Mouse (Mus musculus): Measurements from ENCODE around the gene Rab7b.

Rab7b gene

GRCm38 (mm10) chr1:131738760-131739159 is 50.3 kb downstream of the Rab7b start:
- DNase-seq (ENCODE audit: low spot score): no peak

GRCm38 (mm10) chr1:131739481-131740160 is 51.1 kb downstream of the Rab7b start:
- DNase-seq (ENCODE audit: low spot score): no peak

- peak; percentile 51 for DNase-seq (ENCODE audit: low spot score)
These were observed 55.5 kb downstream of the Rab7b start, which contains the start of gene Slc26a9 for GRCm38 (mm10) chr1:131743868-131744464. Gene Slc26a9 (plus strand): TSS chr1:131744022.

- no peak for DNase-seq (ENCODE audit: low spot score)
These were observed 56.9 kb downstream of the Rab7b start for GRCm38 (mm10) chr1:131745391-131745790.

GRCm38 (mm10) chr1:131747761-131748160 is 59.3 kb downstream of the Rab7b start:
- DNase-seq (ENCODE audit: low spot score): no peak

- DNase-seq (ENCODE audit: low spot score): no peak
These were observed 60.1 kb downstream of the Rab7b start for GRCm38 (mm10) chr1:131748636-131749035.

GRCm38 (mm10) chr1:131749706-131750545 is 61.4 kb downstream of the Rab7b start:
- DNase-seq (ENCODE audit: low spot score): peak; percentile 70

- DNase-seq (ENCODE audit: low spot score): peak; percentile 59
These were observed 62.8 kb downstream of the Rab7b start for GRCm38 (mm10) chr1:131751181-131751890.

- no peak for DNase-seq (ENCODE audit: low spot score)
These were observed 63.4 kb downstream of the Rab7b start for GRCm38 (mm10) chr1:131751891-131752311.

GRCm38 (mm10) chr1:131754212-131754829 is 65.8 kb downstream of the Rab7b start:
- no peak for DNase-seq (ENCODE audit: low spot score)

GRCm38 (mm10) chr1:131754916-131755315 is 66.4 kb downstream of the Rab7b start:
- peak; percentile 55 for DNase-seq (ENCODE audit: low spot score)

- no peak for DNase-seq (ENCODE audit: low spot score)
These were observed 68.7 kb downstream of the Rab7b start for GRCm38 (mm10) chr1:131757211-131757610.

- DNase-seq (ENCODE audit: low spot score): no peak
These were observed 70.3 kb downstream of the Rab7b start for GRCm38 (mm10) chr1:131758796-131759195.

GRCm38 (mm10) chr1:131759667-131760427 is 71.4 kb downstream of the Rab7b start:
- peak; percentile 48 for DNase-seq (ENCODE audit: low spot score)

- no peak for DNase-seq (ENCODE audit: low spot score)
These were observed 71.9 kb downstream of the Rab7b start for GRCm38 (mm10) chr1:131760428-131760820.

GRCm38 (mm10) chr1:131761079-131761831 is 72.8 kb downstream of the Rab7b start:
- peak; percentile 80 for DNase-seq (ENCODE audit: low spot score)

- DNase-seq (ENCODE audit: low spot score): no peak
These were observed 75.2 kb downstream of the Rab7b start for GRCm38 (mm10) chr1:131763683-131764082.

GRCm38 (mm10) chr1:131764581-131765338 is 76.3 kb downstream of the Rab7b start:
- peak; percentile 84 for DNase-seq (ENCODE audit: low spot score)

All from lung, postnatal 25 days (tissue).